Mouse (Mus musculus): ENCODE data around the gene Per3.

DNA sequence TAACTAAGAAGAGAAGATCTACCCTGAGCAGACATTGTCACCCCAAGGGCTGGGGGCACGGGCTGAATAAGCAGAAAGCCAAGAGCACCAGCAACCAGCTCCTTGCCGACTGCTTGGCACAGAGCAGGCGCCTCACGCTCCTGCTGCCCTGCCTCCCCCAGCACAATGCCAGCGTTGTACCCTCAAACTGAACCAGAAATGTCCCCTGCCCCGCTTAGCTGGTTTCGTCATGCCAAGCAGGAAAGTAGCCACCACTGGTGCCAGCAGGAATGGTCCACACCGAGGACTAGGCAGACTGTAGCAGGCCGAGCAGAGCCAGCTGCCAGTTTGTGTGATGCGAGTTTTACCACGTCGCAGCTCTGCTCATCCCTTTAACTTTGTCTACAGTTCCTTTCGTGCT is 37.5 kb upstream of the Per3 start:
- TF ChIP-seq CTCF (IDR thresholded peaks at IDR 0.05; ENCODE audit: borderline replicate concordance, insufficient read depth, low read length) (no peak), POLR2A (IDR thresholded peaks at IDR 0.05; ENCODE audit: low read depth, low read length) (no peak)
